Mouse (Mus musculus): ENCODE results near the gene Pard6b.

Pard6b gene

DNA sequence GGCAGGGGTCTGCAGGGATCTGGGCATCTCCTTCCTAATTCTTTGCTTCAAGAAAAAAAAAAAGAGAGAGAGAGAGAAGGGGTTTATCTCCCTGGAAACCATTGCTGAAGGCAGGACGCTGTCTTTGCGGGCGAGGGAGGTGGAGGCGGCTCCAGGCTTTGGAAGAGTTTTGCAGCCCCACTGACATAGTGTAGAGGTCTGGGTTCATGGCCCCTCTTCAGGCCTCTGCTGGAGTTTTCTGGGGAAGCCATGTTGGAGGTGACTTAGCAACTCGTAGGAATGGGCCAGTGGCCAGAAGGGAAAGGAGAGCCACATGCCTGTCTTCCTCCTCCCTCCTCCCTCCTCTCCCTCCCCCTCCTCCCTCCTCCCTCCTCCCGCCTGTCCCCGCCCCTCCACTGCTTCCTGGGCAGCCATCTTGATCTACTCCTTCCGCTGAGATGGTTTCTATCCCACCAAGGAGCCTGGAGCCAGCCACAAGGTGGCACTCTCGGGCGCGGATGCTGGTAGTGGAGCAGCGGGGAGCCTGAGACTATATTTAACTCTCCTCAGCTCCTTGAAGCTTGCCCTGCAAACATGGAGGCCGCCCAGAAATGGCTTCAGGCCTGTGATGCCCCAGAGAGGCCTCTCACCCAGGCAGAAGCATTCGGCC lies 47.5 kb downstream of the Pard6b start:
- DNase-seq (ENCODE audit: low read depth): peak; percentile 94

DNA sequence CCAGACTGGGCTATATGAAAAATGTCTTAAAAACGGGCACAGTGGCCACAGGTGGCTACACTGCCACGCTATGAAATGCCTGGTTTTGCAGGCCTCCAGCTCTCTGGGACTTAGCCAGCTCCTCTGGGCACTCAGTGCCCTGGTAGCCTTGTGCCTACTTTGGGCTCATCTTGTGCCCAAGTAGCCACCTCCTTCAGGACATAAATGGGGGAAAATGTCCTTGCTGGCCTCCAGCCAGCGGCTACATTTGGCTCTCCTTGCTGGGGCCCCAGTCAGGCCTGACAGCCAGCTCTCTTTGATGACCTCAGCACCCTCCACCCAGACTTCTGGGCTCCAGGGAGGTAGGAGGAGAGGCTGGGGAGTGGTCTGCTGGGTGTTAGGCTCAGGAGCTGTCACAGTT lies 49.2 kb downstream of the Pard6b start:
- DNase-seq (ENCODE audit: low read depth): no peak

DNA sequence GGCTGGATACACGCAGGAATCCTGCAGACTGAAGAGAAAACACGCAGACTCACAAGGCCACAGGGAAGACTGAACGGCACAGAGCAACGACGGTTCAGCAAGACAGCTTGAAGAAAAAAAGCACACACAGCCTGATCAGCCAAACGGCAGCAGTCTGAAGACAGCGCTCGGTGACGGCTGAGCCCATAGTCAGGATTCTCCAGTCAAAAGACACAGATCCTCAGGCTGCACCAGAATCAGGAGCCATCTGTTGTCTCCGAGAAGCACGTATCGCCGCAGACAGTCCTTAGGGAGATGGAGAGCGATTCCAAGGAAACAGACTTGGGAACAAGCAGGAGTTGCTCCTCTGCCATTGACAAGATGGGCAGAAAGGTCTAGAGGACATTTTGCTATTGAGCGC lies 56.4 kb downstream of the Pard6b start:
- DNase-seq (ENCODE audit: low read depth): no peak

DNA sequence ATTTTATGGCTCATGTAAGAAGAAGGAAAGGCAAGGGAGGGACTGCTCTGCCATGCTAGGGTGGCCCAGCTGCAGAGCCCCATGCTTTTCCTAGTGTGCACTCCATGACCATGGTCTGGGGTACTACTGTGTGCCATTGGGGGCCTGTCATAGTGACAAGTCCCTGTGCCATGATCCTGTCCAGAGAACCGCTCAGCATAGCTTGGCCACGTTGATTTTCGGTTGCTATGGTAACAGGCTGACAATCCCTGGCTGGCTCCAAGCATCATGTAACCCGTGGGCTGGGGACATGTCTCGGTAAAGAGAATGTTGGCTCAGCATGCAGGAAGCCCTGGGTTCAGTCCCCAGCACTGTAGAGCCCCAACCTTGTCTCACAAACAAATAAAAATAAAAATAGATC lies 63.0 kb downstream of the Pard6b start:
- DNase-seq (ENCODE audit: low read depth): no peak

DNA sequence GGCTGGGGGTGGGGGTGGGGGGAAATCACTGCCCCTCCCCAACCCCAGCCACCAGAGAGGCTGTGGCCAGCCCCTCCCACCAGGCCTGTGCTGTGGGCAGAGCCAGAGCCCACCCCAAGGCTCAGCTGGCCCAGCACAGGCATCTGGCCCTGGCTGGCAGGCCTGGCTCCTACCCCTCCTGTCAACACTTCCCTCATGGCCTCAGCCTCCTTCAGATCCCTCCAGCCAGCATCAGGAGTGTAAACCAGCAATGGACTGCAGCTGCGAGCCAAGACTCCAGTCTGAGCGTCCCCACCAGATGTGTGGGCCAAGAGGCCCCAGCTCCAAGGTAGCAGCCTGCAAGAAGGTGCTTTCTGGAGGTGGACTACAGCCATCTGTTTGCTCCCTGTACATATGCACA lies 64.6 kb downstream of the Pard6b start:
- no peak for DNase-seq (ENCODE audit: low read depth)

DNA sequence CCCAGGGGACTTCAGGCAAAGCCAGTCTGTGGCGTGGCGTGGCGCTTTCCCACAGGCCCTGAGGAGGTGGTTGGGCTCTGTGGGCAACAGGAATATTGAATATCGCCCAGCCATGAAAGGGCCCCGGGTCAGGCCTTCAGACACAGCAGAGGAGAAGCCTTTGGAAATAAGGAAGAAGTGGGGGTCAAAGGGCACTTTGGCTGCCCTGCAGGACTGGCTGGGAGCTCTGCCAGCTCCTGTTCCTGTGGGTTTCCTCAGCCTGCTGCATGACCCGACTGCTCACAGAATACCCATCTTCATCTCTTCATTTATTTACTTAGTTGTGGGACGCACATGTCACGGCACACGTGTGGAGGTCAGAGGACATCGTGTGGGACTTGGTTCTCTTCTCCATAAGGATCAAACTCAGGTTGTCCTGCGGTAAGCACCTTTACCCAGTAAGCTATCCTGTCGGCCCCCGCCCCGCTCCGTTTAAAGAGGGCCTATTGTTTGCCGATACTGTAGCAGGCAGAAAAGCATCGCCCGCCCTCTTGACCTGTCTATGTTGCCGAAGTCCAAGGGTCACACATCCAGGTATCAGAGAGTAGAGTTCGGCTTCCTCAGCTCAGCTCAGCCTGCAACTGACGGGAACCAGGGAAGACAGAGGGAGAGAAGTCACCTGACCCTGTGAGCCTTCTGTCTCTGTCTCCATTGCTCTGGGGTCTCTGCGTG lies 67.1 kb downstream of the Pard6b start:
- DNase-seq (ENCODE audit: low read depth): peak; percentile 50

DNA sequence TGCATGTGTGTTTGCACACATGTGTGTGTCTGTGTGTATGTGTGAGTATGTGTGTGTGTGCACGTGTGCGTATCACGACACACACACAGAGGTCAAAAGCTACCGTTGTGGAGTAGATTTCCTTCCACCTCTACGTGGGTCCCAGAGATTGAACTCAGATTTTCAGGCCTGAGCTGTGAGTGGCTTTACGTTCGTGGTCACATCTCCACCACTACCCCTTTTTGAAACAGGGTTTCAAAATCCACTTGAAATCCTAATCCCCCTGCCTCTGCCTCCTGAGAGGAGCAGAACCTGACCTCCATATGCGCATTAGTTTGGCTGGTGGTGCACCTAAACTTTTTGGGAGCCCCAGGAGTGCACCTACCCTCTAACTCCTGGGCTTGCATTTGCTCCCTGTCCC lies 68.4 kb downstream of the Pard6b start:
- peak; percentile 41 for DNase-seq (ENCODE audit: low read depth)

Data from 416B (cell line).